In genomic region chr6:67010370-67011216, GRCm38 (mm10) we compare ENCODE assay signal across 13 mouse cellular contexts. TPM values are rescaled to one million over a fixed set of nuclear protein-coding genes. Genes with fewer than 3 reads are reported as not detected.
DNase-seq lines count a peak whose midpoint lies in the region; ATAC-seq lines count a peak whose summit lies in the region.
"Had no signal": no experiment of that assay in that cellular context is flagged by ENCODE, and none has a peak within 500 bp of the region (broad histone marks: within the 10 kb centered on the region; RNA-seq: fewer than 3 reads in every experiment).

No protein-coding gene starts in this region.

- WGBS in forebrain, embryonic 11.5 days = 51% methylated on average over 7 of the region's 7 CpGs
- WGBS in forebrain, embryonic 10.5 days = 62% methylated on average over 7 of the region's 7 CpGs
- 66% methylated on average over 7 of the region's 7 CpGs for WGBS in midbrain, embryonic 11.5 days
- 69% methylated on average over 7 of the region's 7 CpGs for WGBS in midbrain, embryonic 10.5 days
- WGBS in hindbrain, embryonic 14.5 days = 49% methylated on average over 7 of the region's 7 CpGs
- 38% methylated on average over 7 of the region's 7 CpGs for WGBS in neural tube, embryonic 13.5 days

- no peak for DNase-seq in forebrain, embryonic 11.5 days (ENCODE audit: low spot score)
- no peak for DNase-seq in forebrain, embryonic 10.5 days (ENCODE audit: extremely low spot score, low spot score)
- peak; percentile 75 for DNase-seq in midbrain, embryonic 11.5 days (ENCODE audit: low spot score, missing footprints)
- no peak for DNase-seq in midbrain, embryonic 10.5 days (ENCODE audit: low spot score)
- no peak for DNase-seq in hindbrain, embryonic 14.5 days (ENCODE audit: low spot score)
- DNase-seq in adrenal gland, postnatal 4 days (ENCODE audit: low spot score in 2 of 2) = no peak
- DNase-seq in lung, postnatal 4 days = no peak
- DNase-seq: adrenal gland, postnatal 25 days; cerebellum, adult 2 months; liver; right cerebral cortex, adult 18-20 months; thymus, adult 18-20 months had no signal

- H3K36me3 ChIP-seq in forebrain, embryonic 11.5 days (ENCODE audit: control insufficient read depth, insufficient read depth, low read length) = no peaks in the 10 kb centered on the region
- no peaks in the 10 kb centered on the region for H3K36me3 ChIP-seq in forebrain, embryonic 10.5 days (replicated peaks)
- no peaks in the 10 kb centered on the region for H3K36me3 ChIP-seq in midbrain, embryonic 11.5 days (ENCODE audit: control insufficient read depth, insufficient read depth, low read length)
- H3K36me3 ChIP-seq in midbrain, embryonic 10.5 days = no peaks in the 10 kb centered on the region
- H3K36me3 ChIP-seq in hindbrain, embryonic 14.5 days (replicated peaks; ENCODE audit: control insufficient read depth, insufficient read depth) = no peaks in the 10 kb centered on the region
- H3K36me3 ChIP-seq in neural tube, embryonic 13.5 days = no peaks in the 10 kb centered on the region

- no peak overlapping the region for H3K4me3 ChIP-seq in forebrain, embryonic 11.5 days (ENCODE audit: low read depth, low read length)
- H3K4me3 ChIP-seq in forebrain, embryonic 10.5 days = no peak overlapping the region
- no peak overlapping the region for H3K4me3 ChIP-seq in midbrain, embryonic 11.5 days (ENCODE audit: low read depth, low read length)
- H3K4me3 ChIP-seq in midbrain, embryonic 10.5 days = no peak overlapping the region
- no peak overlapping the region for H3K4me3 ChIP-seq in hindbrain, embryonic 14.5 days (replicated peaks; ENCODE audit: low read length)
- no peak overlapping the region for H3K4me3 ChIP-seq in neural tube, embryonic 13.5 days

- H3K9ac ChIP-seq in forebrain, embryonic 11.5 days (ENCODE audit: low read length) = no peak overlapping the region
- H3K9ac ChIP-seq in midbrain, embryonic 11.5 days (ENCODE audit: low read length) = no peak overlapping the region
- H3K9ac ChIP-seq in hindbrain, embryonic 14.5 days = no peak overlapping the region
- no peak overlapping the region for H3K9ac ChIP-seq in neural tube, embryonic 13.5 days

- H3K4me2 ChIP-seq in forebrain, embryonic 11.5 days (ENCODE audit: low read depth, low read length, severe bottlenecking) = no peak overlapping the region
- H3K4me2 ChIP-seq in midbrain, embryonic 11.5 days = no peak overlapping the region
- H3K4me2 ChIP-seq in hindbrain, embryonic 14.5 days (replicated peaks) = no peak overlapping the region
- no peak overlapping the region for H3K4me2 ChIP-seq in neural tube, embryonic 13.5 days

- peak; percentile 79 for ATAC-seq in forebrain, embryonic 11.5 days (replicated peaks; ENCODE audit: low FRiP score)
- ATAC-seq in midbrain, embryonic 11.5 days (ENCODE audit: low FRiP score) = peak; percentile 52; the same call in 1 of the 2 replicates
- peak; percentile 81 for ATAC-seq in hindbrain, embryonic 14.5 days (ENCODE audit: low FRiP score)
- peak; percentile 87 for ATAC-seq in neural tube, embryonic 13.5 days (ENCODE audit: low read depth)

- H3K4me1 ChIP-seq in forebrain, embryonic 11.5 days (replicated peaks; ENCODE audit: control insufficient read depth, insufficient read depth, low read length) = 0 out of 2 replicates have a peak, but pooled peaks cover 2% of the 10 kb centered on the region
- peaks cover 8% of the 10 kb centered on the region for H3K4me1 ChIP-seq in forebrain, embryonic 10.5 days
- H3K4me1 ChIP-seq in midbrain, embryonic 11.5 days (ENCODE audit: control insufficient read depth, insufficient read depth, low read length) = no peaks in the 10 kb centered on the region
- peaks cover 4% of the 10 kb centered on the region; the same call in 1 of the 2 replicates for H3K4me1 ChIP-seq in midbrain, embryonic 10.5 days
- no peaks in the 10 kb centered on the region for H3K4me1 ChIP-seq in hindbrain, embryonic 14.5 days (replicated peaks; ENCODE audit: control insufficient read depth, insufficient read depth, low read length)
- peaks cover 16% of the 10 kb centered on the region for H3K4me1 ChIP-seq in neural tube, embryonic 13.5 days (replicated peaks)

- no peaks in the 10 kb centered on the region for H3K27me3 ChIP-seq in forebrain, embryonic 11.5 days (ENCODE audit: control insufficient read depth, insufficient read depth, low read length)
- no peaks in the 10 kb centered on the region for H3K27me3 ChIP-seq in forebrain, embryonic 10.5 days (ENCODE audit: poor library complexity, severe bottlenecking)
- H3K27me3 ChIP-seq in midbrain, embryonic 11.5 days (ENCODE audit: control insufficient read depth, insufficient read depth, low read length) = no peaks in the 10 kb centered on the region
- no peaks in the 10 kb centered on the region for H3K27me3 ChIP-seq in midbrain, embryonic 10.5 days (ENCODE audit: low read depth, poor library complexity, severe bottlenecking)
- no peaks in the 10 kb centered on the region for H3K27me3 ChIP-seq in hindbrain, embryonic 14.5 days (ENCODE audit: control insufficient read depth, insufficient read depth, low read length)
- H3K27me3 ChIP-seq in neural tube, embryonic 13.5 days = no peaks in the 10 kb centered on the region

- H3K9me3 ChIP-seq in forebrain, embryonic 11.5 days (ENCODE audit: control insufficient read depth, low read length) = no peaks in the 10 kb centered on the region
- no peaks in the 10 kb centered on the region for H3K9me3 ChIP-seq in forebrain, embryonic 10.5 days
- H3K9me3 ChIP-seq in midbrain, embryonic 11.5 days (ENCODE audit: control insufficient read depth, low read length) = no peaks in the 10 kb centered on the region
- H3K9me3 ChIP-seq in midbrain, embryonic 10.5 days (replicated peaks) = no peaks in the 10 kb centered on the region
- no peaks in the 10 kb centered on the region for H3K9me3 ChIP-seq in hindbrain, embryonic 14.5 days (ENCODE audit: control insufficient read depth, low read length)
- H3K9me3 ChIP-seq in neural tube, embryonic 13.5 days = no peaks in the 10 kb centered on the region

- H3K27ac ChIP-seq in forebrain, embryonic 11.5 days (ENCODE audit: low read depth, low read length) = no peak overlapping the region
- no peak overlapping the region for H3K27ac ChIP-seq in forebrain, embryonic 10.5 days
- H3K27ac ChIP-seq in midbrain, embryonic 11.5 days (ENCODE audit: low read depth, low read length) = no peak overlapping the region
- H3K27ac ChIP-seq in midbrain, embryonic 10.5 days (replicated peaks) = no peak overlapping the region
- H3K27ac ChIP-seq in hindbrain, embryonic 14.5 days = no peak overlapping the region; the same call in 1 of the 2 replicates
- peak overlapping the region; percentile 68 for H3K27ac ChIP-seq in neural tube, embryonic 13.5 days (replicated peaks)

RNA-seq across cellular contexts. Expression of gene Gadd45a, which starts 26.7 kb away (rescaled TPM):
- polyA plus RNA-seq in forebrain, embryonic 11.5 days (2014; fragmentation: Nextera tagmentation; extraction: Ambion mirVana) = 19.7 and 23.2 TPM in 2 replicates
- polyA plus RNA-seq in forebrain, embryonic 10.5 days (2016; fragmentation: Nextera tagmentation; extraction: Ambion mirVana) = 21.6 and 22.9 TPM in 2 replicates
- polyA plus RNA-seq in midbrain, embryonic 11.5 days (2014; fragmentation: Nextera tagmentation; extraction: Ambion mirVana) = 13.2 and 16.5 TPM in 2 replicates
- polyA plus RNA-seq in midbrain, embryonic 10.5 days (2016; fragmentation: Nextera tagmentation; extraction: Ambion mirVana) = 14.8 and 15.3 TPM in 2 replicates
- polyA plus RNA-seq in hindbrain, embryonic 14.5 days (2014; fragmentation: Nextera tagmentation; extraction: Ambion mirVana) = 14.1 and 14.8 TPM in 2 replicates
- 28.3 and 29.8 TPM in 2 replicates for polyA plus RNA-seq in neural tube, embryonic 13.5 days (2015; fragmentation: Nextera tagmentation; extraction: Ambion mirVana)
- total RNA-seq in adrenal gland, postnatal 4 days (2021) = 10 to 100 TPM; 18.1 to 21.9 TPM
